Mouse (Mus musculus): ENCODE measurements around the gene Itih3. TPM values are rescaled to one million over a fixed set of nuclear protein-coding genes. Genes with fewer than 3 reads are reported as not detected.

The Itih3 gene
- total and polyA plus RNA-seq, 2 experiments from 2014 or later = 0.72 to 2.4 TPM

GRCm38 (mm10) chr14:30876451-30876850 is 47.1 kb downstream of the Itih3 start:
- WGBS = 78% methylated on average over 10 of the region's 10 CpGs
- H3K27me3 ChIP-seq (ENCODE audit: control insufficient read depth, insufficient read depth, low read length) = no peaks in the 10 kb centered on the region
- TF ChIP-seq CTCF (IDR thresholded peaks at IDR 0.05; ENCODE audit: low read depth) = no peak
- no peak for TF ChIP-seq EP300 (IDR thresholded peaks at IDR 0.05; ENCODE audit: low read depth)
- H3K4me1 ChIP-seq (ENCODE audit: control insufficient read depth, insufficient read depth) = peaks cover 10% of the 10 kb centered on the region; the same call in 1 of the 2 replicates
- DNase-seq (ENCODE audit: low spot score) = no peak
- no peak overlapping the region for H3K4me2 ChIP-seq (ENCODE audit: low read depth, low read length)
- H3K27ac ChIP-seq (ENCODE audit: low read depth) = peak overlapping the region; percentile 25; the same call in 1 of the 2 replicates
- H3K4me3 ChIP-seq (ENCODE audit: low read depth, low read length) = no peak overlapping the region
- no peak for ATAC-seq (ENCODE audit: insufficient read depth, low read depth)
- no peak overlapping the region for H3K9ac ChIP-seq (replicated peaks; ENCODE audit: low read depth, low read length)
- peaks cover 14% of the 10 kb centered on the region; the same call in 1 of the 2 replicates for H3K36me3 ChIP-seq (replicated peaks; ENCODE audit: control insufficient read depth, insufficient read depth, low read length)
- no peaks in the 10 kb centered on the region for H3K9me3 ChIP-seq (replicated peaks; ENCODE audit: control insufficient read depth, low read length)

- H3K27ac ChIP-seq (ENCODE audit: low read depth) = no peak overlapping the region
- no peak overlapping the region for H3K4me2 ChIP-seq (ENCODE audit: low read depth, low read length)
- 66% methylated on average over 9 of the region's 9 CpGs for WGBS
- H3K9me3 ChIP-seq (replicated peaks; ENCODE audit: control insufficient read depth, low read length) = no peaks in the 10 kb centered on the region
- no peak overlapping the region for H3K4me3 ChIP-seq (ENCODE audit: low read depth, low read length)
- no peak for ATAC-seq (ENCODE audit: insufficient read depth, low read depth)
- peaks cover 10% of the 10 kb centered on the region; the same call in 1 of the 2 replicates for H3K4me1 ChIP-seq (ENCODE audit: control insufficient read depth, insufficient read depth)
- TF ChIP-seq EP300 (IDR thresholded peaks at IDR 0.05; ENCODE audit: low read depth) = no peak
- TF ChIP-seq CTCF (IDR thresholded peaks at IDR 0.05; ENCODE audit: low read depth) = no peak
- H3K9ac ChIP-seq (replicated peaks; ENCODE audit: low read depth, low read length) = no peak overlapping the region
- H3K36me3 ChIP-seq (replicated peaks; ENCODE audit: control insufficient read depth, insufficient read depth, low read length) = peaks cover 14% of the 10 kb centered on the region; the same call in 1 of the 2 replicates
- H3K27me3 ChIP-seq (ENCODE audit: control insufficient read depth, insufficient read depth, low read length) = no peaks in the 10 kb centered on the region
- no peak for DNase-seq (ENCODE audit: low spot score)
These were observed 47.6 kb downstream of the Itih3 start for GRCm38 (mm10) chr14:30875955-30876354.

GRCm38 (mm10) chr14:30875130-30875865 is 48.3 kb downstream of the Itih3 start:
- DNase-seq (ENCODE audit: low spot score) (no peak), ATAC-seq (ENCODE audit: insufficient read depth, low read depth) (no peak)
- Histone ChIP-seq H3K27ac (ENCODE audit: low read depth) (no peak overlapping the region), H3K4me1 (ENCODE audit: control insufficient read depth, insufficient read depth) (peaks cover 13% of the 10 kb centered on the region), H3K9ac (replicated peaks; ENCODE audit: low read depth, low read length) (no peak overlapping the region), H3K9me3 (replicated peaks; ENCODE audit: control insufficient read depth, low read length) (no peaks in the 10 kb centered on the region), H3K36me3 (replicated peaks; ENCODE audit: control insufficient read depth, insufficient read depth, low read length) (peaks cover 14% of the 10 kb centered on the region; the same call in 1 of the 2 replicates), H3K4me3 (ENCODE audit: low read depth, low read length) (no peak overlapping the region), H3K4me2 (ENCODE audit: low read depth, low read length) (no peak overlapping the region), H3K27me3 (ENCODE audit: control insufficient read depth, insufficient read depth, low read length) (no peaks in the 10 kb centered on the region)
- WGBS = 71% methylated on average over 12 of the region's 12 CpGs
- no peak for TF ChIP-seq EP300 (IDR thresholded peaks at IDR 0.05; ENCODE audit: low read depth)
- no peak for TF ChIP-seq CTCF (IDR thresholded peaks at IDR 0.05; ENCODE audit: low read depth)

GRCm38 (mm10) chr14:30874095-30874700 is 49.4 kb downstream of the Itih3 start:
- Histone ChIP-seq H3K4me2 (ENCODE audit: low read depth, low read length) (no peak overlapping the region), H3K27me3 (ENCODE audit: control insufficient read depth, insufficient read depth, low read length) (no peaks in the 10 kb centered on the region), H3K4me1 (ENCODE audit: control insufficient read depth, insufficient read depth) (peaks cover 19% of the 10 kb centered on the region), H3K9me3 (replicated peaks; ENCODE audit: control insufficient read depth, low read length) (no peaks in the 10 kb centered on the region), H3K27ac (ENCODE audit: low read depth) (no peak overlapping the region), H3K4me3 (ENCODE audit: low read depth, low read length) (no peak overlapping the region), H3K36me3 (replicated peaks; ENCODE audit: control insufficient read depth, insufficient read depth, low read length) (peaks cover 14% of the 10 kb centered on the region; the same call in 1 of the 2 replicates), H3K9ac (replicated peaks; ENCODE audit: low read depth, low read length) (no peak overlapping the region)
- ATAC-seq (ENCODE audit: insufficient read depth, low read depth) (no peak), DNase-seq (ENCODE audit: low spot score) (no peak)
- WGBS = 53% methylated on average over 15 of the region's 18 CpGs
- TF ChIP-seq CTCF (IDR thresholded peaks at IDR 0.05; ENCODE audit: low read depth) (no peak), EP300 (IDR thresholded peaks at IDR 0.05; ENCODE audit: low read depth) (no peak)

GRCm38 (mm10) chr14:30870206-30871147 is 53.1 kb downstream of the Itih3 start:
- H3K9ac ChIP-seq (replicated peaks; ENCODE audit: low read depth, low read length) = peak overlapping the region; percentile 12; the same call in 1 of the 2 replicates
- no peak overlapping the region for H3K4me3 ChIP-seq (ENCODE audit: low read depth, low read length)
- TF ChIP-seq EP300 (IDR thresholded peaks at IDR 0.05; ENCODE audit: low read depth) (no peak), CTCF (IDR thresholded peaks at IDR 0.05; ENCODE audit: low read depth) (no peak)
- DNase-seq (ENCODE audit: low spot score) = peak; percentile 55
- no peak overlapping the region for H3K4me2 ChIP-seq (ENCODE audit: low read depth, low read length)
- peaks cover 22% of the 10 kb centered on the region; the same call in 1 of the 2 replicates for H3K36me3 ChIP-seq (replicated peaks; ENCODE audit: control insufficient read depth, insufficient read depth, low read length)
- no peaks in the 10 kb centered on the region for H3K27me3 ChIP-seq (ENCODE audit: control insufficient read depth, insufficient read depth, low read length)
- H3K9me3 ChIP-seq (replicated peaks; ENCODE audit: control insufficient read depth, low read length) = no peaks in the 10 kb centered on the region
- ATAC-seq (ENCODE audit: insufficient read depth, low read depth) = peak; percentile 31
- H3K4me1 ChIP-seq (ENCODE audit: control insufficient read depth, insufficient read depth) = peaks cover 13% of the 10 kb centered on the region
- 45% methylated on average over 25 of the region's 25 CpGs for WGBS
- H3K27ac ChIP-seq (ENCODE audit: low read depth) = peak overlapping the region; percentile 81
